Mouse (Mus musculus): ENCODE measurements around the gene Tspan11.

The Tspan11 gene

GRCm38 (mm10) chr6:127887511-127888421, at the start of gene Tspan11:
Tspan11 (plus strand) TSS chr6:127887589.
- DNase-seq, result no peak

GRCm38 (mm10) chr6:127837910-127838309, 49.5 kb upstream of the Tspan11 start:
- DNase-seq, result no peak

- no peak for DNase-seq
These were observed 47.9 kb upstream of the Tspan11 start for GRCm38 (mm10) chr6:127839538-127839937.

GRCm38 (mm10) chr6:127840171-127840570, 47.2 kb upstream of the Tspan11 start:
- no peak for DNase-seq

- DNase-seq, result no peak
These were observed 46.1 kb upstream of the Tspan11 start for GRCm38 (mm10) chr6:127841326-127841725.

GRCm38 (mm10) chr6:127846521-127846920, 40.9 kb upstream of the Tspan11 start:
- DNase-seq, result no peak

- DNase-seq, result no peak
These were observed 37.9 kb upstream of the Tspan11 start for GRCm38 (mm10) chr6:127849496-127849895.

GRCm38 (mm10) chr6:127851611-127852010, 35.8 kb upstream of the Tspan11 start:
- no peak for DNase-seq

GRCm38 (mm10) chr6:127853241-127853640, 34.1 kb upstream of the Tspan11 start:
- DNase-seq, result no peak

GRCm38 (mm10) chr6:127853771-127854687, 33.4 kb upstream of the Tspan11 start:
- DNase-seq, result no peak

- no peak for DNase-seq
These were observed 32.7 kb upstream of the Tspan11 start for GRCm38 (mm10) chr6:127854688-127855013.

GRCm38 (mm10) chr6:127855711-127856295, 31.6 kb upstream of the Tspan11 start:
- DNase-seq, result no peak

- no peak for DNase-seq
These were observed 25.4 kb upstream of the Tspan11 start for GRCm38 (mm10) chr6:127861951-127862350.

- DNase-seq, result no peak
These were observed 22.0 kb upstream of the Tspan11 start for GRCm38 (mm10) chr6:127865391-127865790.

GRCm38 (mm10) chr6:127868546-127868945, 18.8 kb upstream of the Tspan11 start:
- DNase-seq, result no peak

- DNase-seq, result no peak
These were observed 18.3 kb upstream of the Tspan11 start for GRCm38 (mm10) chr6:127869121-127869520.

GRCm38 (mm10) chr6:127870345-127871324, 16.8 kb upstream of the Tspan11 start:
- DNase-seq, result no peak

GRCm38 (mm10) chr6:127871436-127871835, 16.0 kb upstream of the Tspan11 start:
- no peak for DNase-seq

GRCm38 (mm10) chr6:127872581-127872980, 14.8 kb upstream of the Tspan11 start:
- DNase-seq, result no peak

- DNase-seq, result no peak
These were observed 11.5 kb upstream of the Tspan11 start for GRCm38 (mm10) chr6:127875883-127876282.

- no peak for DNase-seq
These were observed 11.0 kb upstream of the Tspan11 start for GRCm38 (mm10) chr6:127876436-127876835.

GRCm38 (mm10) chr6:127877026-127877425, 10.4 kb upstream of the Tspan11 start:
- DNase-seq, result no peak
